Mouse (Mus musculus) left cerebral cortex, postnatal 14 days (tissue): ENCODE results near the gene Adk. TPM values are rescaled to one million over a fixed set of nuclear protein-coding genes. Genes with fewer than 3 reads are reported as not detected.
A peak's percentile ranks its signal among the peaks of the same experiment; 100 is the strongest.

Experiments used
- DNase-seq, 2 experiments: peaks; one replicate each; pipeline ENCODE4 v3.0.0; 2021 to 2022; ENCODE audit warnings: low spot score in 2 of 2, mixed read lengths in 1 of 2
- intact Hi-C: fragments of 180-260 bp; cut with DNase I; formaldehyde crosslinking; loops from one replicate; pipeline ENCODE4 v1.15.1; 2025
- total RNA-seq, 2 experiments: library from RNA; stranded (reverse); gene quantifications; 2 replicates each; pipeline ENCODE4 v1.2.3; 2021

Gene Adk
- total RNA-seq, 2 experiments from 2014 or later: 69.5 to 77.7 TPM

- no peak for DNase-seq
- intact Hi-C loops: no loop called here
These were observed 316.2 kb downstream of the Adk start for GRCm38 (mm10) chr14:21368622-21369021.

- intact Hi-C loops: no loop called here
- peak; percentile 85 to 89 for DNase-seq
These were observed 316.8 kb downstream of the Adk start for GRCm38 (mm10) chr14:21369127-21369526.

DNA sequence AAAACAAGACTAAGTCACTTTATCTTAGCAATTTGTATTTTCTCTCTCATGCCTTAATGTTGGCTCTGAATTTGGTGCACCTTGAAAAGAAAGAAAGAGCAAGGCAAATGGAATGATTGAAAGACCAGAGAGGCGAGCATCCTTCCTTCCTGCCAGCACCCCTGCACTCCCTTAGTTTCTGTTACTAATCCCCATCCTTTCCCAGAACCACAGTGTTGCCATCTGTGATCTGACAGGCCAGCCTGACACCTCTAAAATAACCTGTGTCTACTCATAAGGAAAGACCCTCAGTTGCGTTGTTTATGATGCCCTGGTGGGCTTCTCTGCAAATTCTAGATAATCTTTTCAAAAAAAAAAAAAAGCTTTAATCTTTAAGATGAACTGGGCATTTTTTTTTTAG, 319.6 kb downstream of the Adk start:
- no peak for DNase-seq
- intact Hi-C loops: no loop called here

- peak in 1 of 2 experiments; percentile 28 for DNase-seq
- intact Hi-C loops: no loop called here
These were observed 320.3 kb downstream of the Adk start for GRCm38 (mm10) chr14:21372689-21373088.

DNA sequence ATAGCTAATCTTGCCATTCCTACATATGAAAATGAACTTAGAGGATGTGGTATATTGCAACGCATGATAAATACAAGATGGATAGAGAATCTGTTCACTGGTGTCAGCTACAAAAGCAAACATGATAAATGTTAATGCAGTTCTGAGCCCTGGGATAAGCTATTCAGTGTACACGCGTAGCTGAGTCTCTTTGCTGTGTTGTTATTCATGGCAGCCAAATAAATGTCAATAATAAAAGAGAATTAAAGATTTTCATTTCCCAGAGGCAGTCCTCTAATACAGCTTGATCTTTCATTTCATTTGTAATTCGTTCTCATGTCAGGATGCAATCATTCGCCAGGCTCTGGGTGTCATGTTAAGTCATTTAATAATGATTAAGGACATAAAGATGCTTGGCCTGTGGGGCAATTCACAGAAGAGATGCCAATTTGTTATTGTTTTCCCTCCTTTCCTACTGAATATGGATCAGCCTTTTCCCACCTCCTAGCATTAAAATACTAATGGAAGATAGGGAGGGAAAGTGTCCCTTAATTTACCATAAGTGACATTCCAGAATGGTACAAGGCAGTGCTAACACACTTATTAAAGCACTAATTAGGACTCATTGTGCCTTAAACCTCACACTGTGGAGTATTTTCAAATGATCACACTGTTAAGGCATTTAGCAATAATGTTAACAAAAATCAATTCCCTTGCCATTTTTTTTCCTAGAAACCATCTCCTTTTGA, 331.5 kb downstream of the Adk start:
- no peak for DNase-seq
- intact Hi-C loops: no loop called here

GRCm38 (mm10) chr14:21399506-21399905, 347.1 kb downstream of the Adk start:
- intact Hi-C loops: no loop called here
- DNase-seq: no peak

DNA sequence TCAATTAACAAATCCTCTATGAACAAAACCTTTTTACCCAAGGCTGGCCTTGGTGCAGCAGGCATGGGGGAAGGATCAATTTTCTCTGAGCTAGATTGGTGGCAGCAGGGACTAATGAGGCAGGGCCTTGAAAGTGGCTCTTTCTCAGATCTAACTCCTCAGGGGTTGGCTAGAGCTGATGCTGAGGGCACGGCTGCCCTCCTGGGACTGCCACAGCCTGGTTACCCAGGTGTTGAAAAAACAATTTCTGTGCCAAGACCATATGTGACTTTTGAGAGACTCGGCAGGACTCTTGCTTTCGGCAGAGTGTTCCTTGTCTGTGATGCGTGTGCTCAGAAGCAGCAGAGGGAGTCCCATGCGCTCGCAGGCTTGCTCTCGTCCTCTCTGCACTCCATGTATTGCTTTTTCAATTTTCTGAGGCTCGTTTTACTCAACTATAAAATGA, 349.8 kb downstream of the Adk start:
- intact Hi-C loops: no loop called here
- DNase-seq: no peak

- intact Hi-C loops: no loop called here
- DNase-seq: no peak
These were observed 350.4 kb downstream of the Adk start for GRCm38 (mm10) chr14:21402621-21403405.

DNA sequence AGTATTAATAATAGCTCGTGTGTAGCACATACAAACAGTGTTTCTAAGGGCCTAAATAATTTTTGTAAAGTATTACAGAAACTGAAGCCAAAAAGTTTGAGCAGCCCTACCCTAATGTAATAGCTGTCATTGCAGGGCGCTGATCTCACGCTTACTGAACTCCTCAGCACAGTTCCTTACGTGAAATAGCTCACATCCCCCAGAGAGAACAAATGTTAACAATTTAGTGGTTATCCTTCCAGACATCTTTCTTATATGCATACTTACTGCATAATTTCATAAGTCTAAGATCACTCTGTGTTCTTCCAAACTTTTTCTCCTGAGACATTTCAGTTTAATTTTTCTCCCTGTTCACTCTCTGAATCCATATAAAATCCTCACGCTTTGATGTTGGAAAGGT, 354.6 kb downstream of the Adk start:
- DNase-seq: no peak
- intact Hi-C loops: no loop called here

- no peak for DNase-seq
- intact Hi-C loops: no loop called here
These were observed 356.5 kb downstream of the Adk start for GRCm38 (mm10) chr14:21408846-21409245.

GRCm38 (mm10) chr14:21410769-21411477, 358.5 kb downstream of the Adk start:
- intact Hi-C loops: no loop called here
- no peak for DNase-seq

GRCm38 (mm10) chr14:21411524-21411923, 359.1 kb downstream of the Adk start:
- intact Hi-C loops: no loop called here
- DNase-seq: no peak

- DNase-seq: no peak
- intact Hi-C loops: no loop called here
These were observed 366.0 kb downstream of the Adk start for GRCm38 (mm10) chr14:21418332-21418731.

- DNase-seq: no peak
- intact Hi-C loops: no loop called here
These were observed 375.0 kb downstream of the Adk start for GRCm38 (mm10) chr14:21427369-21427768.

GRCm38 (mm10) chr14:21433415-21433814, 381.0 kb downstream of the Adk start:
- no peak for DNase-seq
- intact Hi-C loops: no loop called here

GRCm38 (mm10) chr14:21433995-21434394, 381.6 kb downstream of the Adk start:
- no peak for DNase-seq
- intact Hi-C loops: no loop called here

DNA sequence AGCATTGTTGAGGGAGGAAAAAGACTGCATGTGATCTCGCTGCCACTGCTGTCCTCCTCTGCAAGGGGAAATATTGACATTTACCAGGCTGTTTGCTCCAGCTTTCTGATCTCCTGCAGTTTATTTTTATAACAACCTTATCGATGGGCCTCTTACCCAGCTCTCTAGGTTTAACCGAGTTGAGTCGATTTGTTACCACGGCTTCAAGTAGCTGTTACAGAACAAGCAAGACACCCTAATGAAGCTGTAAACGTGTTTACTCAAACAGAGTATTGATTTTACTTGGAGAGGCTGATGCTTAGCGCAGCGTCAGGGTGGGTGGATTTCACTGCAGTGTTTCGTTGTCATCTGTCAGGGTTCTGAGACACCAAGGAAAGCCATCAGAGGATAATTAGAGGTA, 382.3 kb downstream of the Adk start:
- intact Hi-C loops: no loop called here
- DNase-seq: no peak

DNA sequence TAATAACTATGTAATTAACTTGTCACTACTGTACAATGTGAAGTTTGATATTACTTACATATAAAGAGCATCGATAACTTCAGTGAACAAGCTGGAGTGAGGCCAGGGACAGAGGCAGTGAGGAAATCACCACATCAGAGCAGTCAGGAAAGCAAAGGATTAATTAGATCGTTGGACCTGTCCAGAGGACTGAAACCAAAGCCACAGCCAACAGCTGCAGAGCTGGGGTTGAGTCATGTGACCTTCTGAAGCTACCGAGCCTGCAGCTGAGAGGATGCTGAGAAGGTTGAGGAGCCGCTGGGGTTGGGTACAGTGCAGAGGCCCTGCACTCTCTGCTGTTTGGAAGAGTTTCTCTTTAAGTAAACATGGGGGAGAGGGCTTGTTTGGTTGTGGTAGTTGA, 387.4 kb downstream of the Adk start:
- DNase-seq: no peak
- intact Hi-C loops: no loop called here

DNA sequence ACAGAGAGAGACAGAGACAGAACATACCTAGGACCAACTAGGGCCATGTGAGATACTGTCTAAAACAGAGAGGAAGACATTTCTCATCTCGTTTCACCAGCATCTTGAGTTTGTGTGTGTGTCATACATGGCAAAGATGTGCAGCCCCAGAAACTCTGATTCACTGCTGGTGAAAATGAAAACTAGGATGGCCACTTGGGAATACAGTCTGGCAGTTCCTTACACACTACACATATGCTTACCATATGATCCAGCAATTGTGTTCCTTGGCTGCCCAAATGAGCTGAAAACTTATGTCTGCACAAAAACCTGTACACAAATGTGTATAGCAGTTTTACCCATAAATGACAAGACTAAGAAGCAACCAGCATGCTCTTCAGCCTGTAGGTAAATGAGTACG, 388.2 kb downstream of the Adk start:
- no peak for DNase-seq

GRCm38 (mm10) chr14:21441772-21442533, 389.6 kb downstream of the Adk start:
- no peak for DNase-seq

More for the DNA sequence above, 388.2 kb downstream of the Adk start:
- intact Hi-C loops: no loop called here

More at GRCm38 (mm10) chr14:21441772-21442533, 389.6 kb downstream of the Adk start:
- intact Hi-C loops: no loop called here
